Mouse (Mus musculus) adrenal gland, postnatal 14 days (tissue): ENCODE measurements around the gene Ecsit. TPM values are rescaled to one million over a fixed set of nuclear protein-coding genes. Genes with fewer than 3 reads are reported as not detected.
"Not testable (repeated sequence)": the region's sequence is repeated elsewhere in the genome, so short reads cannot be mapped to it uniquely, and the experiment has no call there.

ENCODE experiments used
- DNase-seq: peaks from one replicate; pipeline ENCODE4 v3.0.0; 2021; ENCODE audit warnings: mixed read lengths
- total RNA-seq: library from RNA; stranded (reverse); gene quantifications from 2 replicates; pipeline ENCODE4 v1.2.3, GENCODE M21; 2021

Ecsit gene
- total RNA-seq, 1 experiment from 2014 or later: 74.9 TPM

DNA sequence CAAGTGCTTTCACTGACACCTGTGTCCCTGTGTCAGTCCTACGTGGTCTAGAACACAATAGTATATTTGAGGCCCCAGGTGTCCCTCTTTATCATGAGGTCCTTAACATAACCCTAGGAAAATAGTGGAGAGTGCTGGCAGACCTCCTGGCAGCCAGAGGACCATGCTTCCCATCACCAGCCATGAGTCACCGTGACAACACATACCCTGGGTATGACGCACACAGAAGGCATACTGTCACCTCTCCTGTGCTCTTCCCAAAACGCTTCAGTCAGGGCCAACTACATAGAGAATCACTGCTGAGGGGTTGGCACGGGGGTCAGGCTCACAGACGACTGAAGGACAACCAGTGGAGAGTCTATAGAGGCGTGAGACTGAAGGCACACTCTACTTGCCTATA lies 4.7 kb upstream of the Ecsit start:
- DNase-seq: peak; percentile 48

DNA sequence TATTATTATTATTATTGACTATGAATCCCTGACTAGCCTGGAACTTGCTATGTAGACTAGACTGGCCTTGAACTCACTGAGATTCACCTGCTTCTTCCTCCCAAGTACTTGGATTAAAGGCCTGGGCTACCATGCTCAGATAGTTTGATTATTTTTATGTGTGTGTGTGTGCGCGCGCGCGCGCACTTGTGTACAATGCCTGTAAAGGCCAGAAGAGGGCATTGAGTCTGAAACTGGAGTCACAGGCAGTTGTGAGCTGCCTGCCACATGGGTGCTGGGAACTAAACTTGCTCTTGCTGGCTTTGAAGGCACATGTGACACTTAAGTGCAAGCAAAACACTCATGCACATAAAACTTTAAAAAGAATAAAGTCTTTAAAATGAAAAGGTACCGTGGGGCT lies 4.0 kb upstream of the Ecsit start:
- DNase-seq: no peak

DNA sequence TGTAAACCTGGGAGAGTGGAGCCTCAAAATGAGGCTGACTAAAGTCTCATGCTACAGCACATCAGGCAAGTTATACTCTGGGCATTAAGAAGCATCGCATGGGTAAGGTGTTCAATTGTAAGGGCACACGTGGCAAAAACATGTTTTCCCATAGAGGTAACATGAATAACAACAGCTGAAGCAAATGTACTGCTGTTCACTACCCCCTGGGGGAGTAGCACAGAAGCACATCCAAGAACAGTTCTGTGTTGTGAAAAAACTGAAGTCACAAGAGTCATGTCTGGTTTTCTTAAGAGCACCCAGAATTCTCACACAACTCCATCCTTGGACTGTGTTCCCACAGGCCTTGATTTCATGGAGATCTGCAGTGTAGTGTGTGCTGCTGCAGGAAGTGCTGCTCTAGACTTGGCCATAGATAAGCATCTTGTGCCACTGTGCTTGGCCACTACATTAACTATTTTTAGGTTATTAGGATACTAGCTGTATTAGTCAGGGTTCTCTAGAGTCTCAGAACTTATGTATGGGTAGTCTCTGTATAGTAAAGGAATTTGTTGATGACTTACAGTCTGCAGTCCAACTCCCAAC lies 1.9 kb upstream of the Ecsit start:
- DNase-seq: no peak

DNA sequence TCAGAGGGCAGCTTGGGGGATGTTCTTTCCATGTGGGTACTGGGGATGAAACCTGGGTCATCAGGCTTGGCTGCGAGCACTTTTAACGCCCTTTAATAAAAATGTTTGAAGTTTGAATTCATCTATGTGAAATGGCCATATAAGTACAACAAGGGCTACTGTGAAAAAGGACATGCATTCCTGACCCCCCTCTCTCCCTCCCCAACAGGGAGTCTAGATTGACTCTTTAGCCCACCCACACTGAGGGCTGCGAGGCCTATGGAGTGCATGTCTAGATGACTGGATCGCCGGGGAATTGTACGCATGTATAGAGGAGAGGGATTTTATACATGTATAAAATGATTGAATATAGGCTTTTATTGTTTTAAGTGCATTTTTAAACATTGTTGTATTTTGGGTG lies 774 bp upstream of the Ecsit start:
- no peak for DNase-seq

- DNase-seq: no peak
Observed at GRCm38 (mm10) chr9:22084667-22085021, 594 bp downstream of the Ecsit start.

DNA sequence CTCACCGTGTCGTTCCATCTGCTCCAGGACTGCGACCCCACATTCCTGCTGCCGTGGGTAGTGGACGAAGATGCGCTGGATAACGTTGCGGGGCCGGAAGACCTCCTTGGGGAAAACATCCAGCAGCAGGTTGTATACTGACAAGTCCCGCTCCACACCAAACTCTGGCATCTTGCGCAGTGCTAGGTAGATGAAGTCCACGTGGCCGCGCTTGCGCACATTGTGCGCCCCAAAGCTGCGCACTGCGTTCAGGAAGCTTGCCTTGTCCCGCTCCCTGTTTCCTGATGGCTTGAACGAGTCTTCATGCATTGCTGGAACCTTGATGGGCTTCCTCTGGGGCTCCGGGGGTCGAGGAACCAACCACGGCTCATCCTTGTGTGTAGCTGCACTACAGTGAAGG lies 9.0 kb downstream of the Ecsit start:
- no peak for DNase-seq

- not testable (repeated sequence) for DNase-seq
Observed at GRCm38 (mm10) chr9:22075778-22076177, 9.5 kb downstream of the Ecsit start.

DNA sequence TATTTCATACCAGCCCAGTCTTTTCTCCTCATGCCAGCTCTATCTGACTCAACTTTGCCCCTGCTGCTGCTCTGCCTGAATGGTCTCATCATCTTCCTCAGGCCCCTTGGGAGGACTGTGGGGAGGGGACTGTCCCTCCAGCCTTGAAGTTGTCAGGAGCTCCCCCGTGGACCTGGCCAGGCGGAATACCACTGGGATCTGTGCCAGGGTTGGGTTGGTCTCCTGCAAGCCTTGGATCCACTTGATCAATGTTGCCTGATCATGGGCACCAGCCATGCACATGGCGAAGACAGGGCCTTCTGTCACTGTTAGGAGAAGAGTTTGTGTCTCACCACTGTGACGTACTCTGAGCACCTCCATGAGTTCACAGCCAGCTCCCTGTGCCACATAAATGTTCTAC lies 13.0 kb downstream of the Ecsit start:
- no peak for DNase-seq

GRCm38 (mm10) chr9:22070791-22071573 lies 14.3 kb downstream of the Ecsit start, which contains the start of the genes Gm49318 and Zfp653:
TSS of gene Gm49318 (minus strand) at chr9:22071259.
TSS of gene Zfp653 (minus strand) at chr9:22071376.
- peak; percentile 98 for DNase-seq

- DNase-seq: no peak
Observed at GRCm38 (mm10) chr9:22069881-22070553, 15.2 kb downstream of the Ecsit start.

GRCm38 (mm10) chr9:22067195-22067594 lies 18.0 kb downstream of the Ecsit start:
- DNase-seq: no peak

- peak; percentile 84 for DNase-seq
Observed at GRCm38 (mm10) chr9:22066433-22066832, 18.8 kb downstream of the Ecsit start.

GRCm38 (mm10) chr9:22065642-22066041 lies 19.6 kb downstream of the Ecsit start:
- no peak for DNase-seq

- DNase-seq: no peak
Observed at GRCm38 (mm10) chr9:22064341-22064740, 20.9 kb downstream of the Ecsit start.

DNA sequence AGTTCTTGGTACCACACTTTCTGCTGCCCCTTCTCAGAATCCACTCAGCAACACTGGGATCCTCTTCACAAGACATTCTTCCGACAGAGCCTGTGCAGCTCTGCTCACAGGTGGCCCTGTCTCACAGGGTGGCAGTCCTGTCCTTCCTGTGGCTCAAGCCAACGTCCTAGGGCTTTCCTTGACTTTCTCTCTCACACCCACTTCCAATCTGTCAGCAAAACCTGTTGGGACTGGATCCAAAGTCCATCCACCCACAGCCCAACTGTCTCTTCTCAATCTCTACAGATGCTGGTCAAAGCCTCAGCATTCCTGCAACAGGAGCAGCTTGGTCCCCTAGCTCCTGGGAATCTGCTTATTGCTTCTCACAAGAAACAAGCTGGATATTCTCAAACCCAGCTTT lies 23.9 kb downstream of the Ecsit start:
- DNase-seq: no peak

DNA sequence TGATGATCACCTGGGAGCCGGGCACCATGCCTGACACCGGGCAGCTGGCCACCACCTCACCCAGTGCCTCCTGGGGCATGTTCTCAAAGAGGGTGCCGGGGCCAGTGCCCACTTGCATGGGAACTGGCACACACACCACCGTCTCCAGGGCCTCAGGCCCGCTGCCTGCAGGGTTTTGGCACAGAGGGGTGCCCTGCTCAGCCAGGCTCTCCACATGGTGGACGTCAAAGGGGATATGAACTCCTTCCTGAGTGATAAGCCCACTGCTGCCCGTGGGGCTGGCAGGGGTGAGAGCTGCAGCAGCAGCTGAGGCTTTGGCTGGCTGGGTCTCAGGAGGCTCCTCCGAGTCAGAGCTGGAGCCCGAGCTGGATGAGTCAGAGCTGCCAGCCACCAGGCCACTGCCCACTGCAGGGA lies 27.2 kb downstream of the Ecsit start:
- DNase-seq: peak; percentile 64

- DNase-seq: no peak
Observed at GRCm38 (mm10) chr9:22057031-22057517, 28.2 kb downstream of the Ecsit start.

- DNase-seq: no peak
Observed at GRCm38 (mm10) chr9:22056303-22056910, 28.8 kb downstream of the Ecsit start.

DNA sequence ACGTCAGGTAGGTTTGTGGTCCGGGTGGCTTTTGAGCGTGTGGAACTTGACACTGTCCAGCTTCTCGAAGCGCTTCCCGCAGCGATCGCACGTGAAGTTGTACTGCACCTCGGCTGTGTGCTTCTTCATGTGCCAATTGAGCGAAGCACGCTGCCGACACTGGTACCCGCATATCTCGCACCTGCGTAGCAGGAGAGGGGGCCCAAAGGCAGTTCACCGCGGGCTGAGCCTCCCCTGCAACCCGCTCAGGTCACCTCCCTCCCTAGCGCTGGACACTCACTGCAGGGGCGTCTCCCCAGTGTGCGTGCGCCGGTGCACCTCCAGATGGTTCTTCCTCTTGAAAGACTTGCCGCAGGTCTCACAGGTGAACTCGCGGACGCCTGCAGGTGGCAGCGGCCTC lies 29.5 kb downstream of the Ecsit start:
- DNase-seq: no peak

DNA sequence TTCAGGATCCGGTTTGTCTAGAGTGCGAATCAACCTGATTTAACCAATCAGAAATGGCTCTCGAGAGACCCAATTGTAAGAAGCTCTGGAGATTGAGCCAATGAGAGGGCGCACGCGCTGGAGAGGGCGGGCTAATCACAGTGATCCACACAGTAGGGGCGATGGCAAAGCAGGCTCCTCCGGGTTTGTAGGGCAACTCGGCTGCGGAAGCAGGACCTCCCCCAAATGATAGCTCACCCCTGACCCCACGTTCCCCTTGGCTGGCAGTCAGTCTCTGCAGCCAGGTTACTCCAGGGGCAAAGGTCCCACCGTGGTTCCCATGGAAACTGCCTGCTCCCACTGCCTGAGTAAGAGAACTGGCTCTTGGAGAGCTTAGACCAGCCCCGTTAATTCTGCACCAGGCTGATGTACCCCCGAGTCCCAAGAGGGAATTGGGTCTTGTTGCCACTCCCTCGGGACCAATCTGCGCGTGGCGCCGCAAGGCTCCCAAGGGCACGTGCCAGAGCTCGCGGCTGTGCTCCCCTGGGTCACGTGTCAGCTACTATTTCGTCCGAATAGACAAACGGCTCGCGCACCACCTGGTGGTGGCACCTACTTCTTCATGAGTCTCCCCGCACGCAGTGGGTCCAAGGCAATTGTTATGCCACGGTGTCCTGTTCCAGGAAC lies 30.7 kb downstream of the Ecsit start:
- peak; percentile 89 for DNase-seq

DNA sequence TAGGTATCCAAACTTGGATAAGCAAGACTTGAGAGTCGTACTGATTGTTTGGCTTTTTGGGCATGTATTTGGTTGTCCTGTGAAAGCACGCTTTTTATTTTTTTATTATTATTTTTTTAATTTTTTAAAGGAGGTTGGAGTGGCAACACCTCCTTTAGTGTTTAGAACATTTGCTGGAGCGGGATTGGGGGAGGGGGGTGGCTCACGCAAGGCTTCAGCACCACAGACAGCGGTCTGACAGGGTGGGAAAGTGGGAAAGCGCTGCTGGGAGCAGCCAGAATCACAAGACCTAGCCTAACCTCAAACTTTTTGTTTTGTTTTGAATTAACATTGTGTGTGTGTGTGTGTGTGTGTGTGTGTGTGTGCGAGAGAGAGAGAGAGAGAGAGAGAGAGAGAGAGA lies 31.6 kb downstream of the Ecsit start:
- DNase-seq: peak; percentile 28

DNA sequence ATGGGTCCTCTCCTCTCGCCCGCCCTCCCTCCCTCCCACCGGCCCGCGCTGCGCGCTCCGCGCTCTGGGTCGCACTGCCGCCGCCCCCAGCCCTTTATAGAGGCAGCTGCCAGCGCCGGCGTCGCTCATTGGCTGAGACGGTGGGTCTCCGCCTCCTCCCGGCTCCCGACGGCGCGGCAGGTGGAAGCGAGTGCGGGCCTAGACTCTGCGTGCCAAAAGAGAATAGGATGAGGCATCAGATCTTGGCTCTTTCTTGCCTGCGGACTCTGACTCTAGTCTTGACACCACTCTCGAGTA lies 33.3 kb downstream of the Ecsit start, which contains the start of gene Elavl3:
Gene Elavl3, minus strand, starts transcription at position 66 of the 297 bp plus-strand sequence.
- DNase-seq: no peak
